Mouse (Mus musculus) lung, adult 18-20 months (tissue): Measurements from ENCODE around the gene Gm10961.

Experiments
- DNase-seq, 2 experiments: peaks; one replicate each; pipeline ENCODE4 v3.0.0; 2022; ENCODE audit warnings: mixed read lengths in 2 of 2

Gene Gm10961

DNA sequence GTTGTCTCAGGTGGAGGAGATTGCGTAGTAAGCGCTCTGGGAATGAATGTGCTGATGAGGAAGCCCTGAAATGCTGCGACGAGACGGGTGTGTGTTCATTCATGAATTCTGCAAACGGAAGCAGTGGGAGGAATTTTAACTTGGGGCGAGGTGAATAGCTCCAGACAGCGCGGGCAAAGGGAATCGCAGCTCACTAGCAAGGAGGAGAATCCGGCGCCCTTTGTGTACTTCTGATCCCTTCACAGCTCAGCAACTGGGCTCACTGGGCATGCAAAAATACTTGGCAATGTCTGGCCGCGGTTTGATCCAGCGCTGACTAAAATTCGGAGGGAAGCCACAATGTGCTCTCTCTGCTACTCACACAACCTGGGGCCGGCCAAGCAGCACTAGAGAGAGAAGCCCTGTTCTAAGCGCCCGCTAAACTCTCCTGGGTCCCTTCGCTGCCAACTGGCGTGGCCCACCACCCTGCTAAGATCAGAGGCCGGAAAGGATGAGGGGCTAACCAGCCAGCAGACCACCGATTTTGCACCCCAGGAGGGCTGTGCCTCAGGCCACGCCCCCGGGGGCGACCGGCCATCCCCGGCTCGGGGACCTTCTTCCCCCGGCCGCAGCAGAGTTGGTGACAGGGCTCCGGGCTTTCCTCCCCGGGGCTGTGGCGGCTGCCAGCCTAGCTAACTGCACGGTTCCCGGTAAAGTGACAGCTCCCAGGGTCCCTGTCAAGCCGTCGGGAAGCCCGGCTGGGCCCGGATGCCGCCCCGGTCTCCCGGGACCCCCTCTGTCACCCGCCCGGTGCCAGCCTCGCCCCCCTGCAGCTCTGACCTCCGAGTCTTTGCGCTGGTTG, at the start of gene Gm10961:
Gene Gm10961, plus strand, starts transcription at position 641 of the 841 bp plus-strand sequence.
- peak; percentile 20 to 22 for DNase-seq

DNA sequence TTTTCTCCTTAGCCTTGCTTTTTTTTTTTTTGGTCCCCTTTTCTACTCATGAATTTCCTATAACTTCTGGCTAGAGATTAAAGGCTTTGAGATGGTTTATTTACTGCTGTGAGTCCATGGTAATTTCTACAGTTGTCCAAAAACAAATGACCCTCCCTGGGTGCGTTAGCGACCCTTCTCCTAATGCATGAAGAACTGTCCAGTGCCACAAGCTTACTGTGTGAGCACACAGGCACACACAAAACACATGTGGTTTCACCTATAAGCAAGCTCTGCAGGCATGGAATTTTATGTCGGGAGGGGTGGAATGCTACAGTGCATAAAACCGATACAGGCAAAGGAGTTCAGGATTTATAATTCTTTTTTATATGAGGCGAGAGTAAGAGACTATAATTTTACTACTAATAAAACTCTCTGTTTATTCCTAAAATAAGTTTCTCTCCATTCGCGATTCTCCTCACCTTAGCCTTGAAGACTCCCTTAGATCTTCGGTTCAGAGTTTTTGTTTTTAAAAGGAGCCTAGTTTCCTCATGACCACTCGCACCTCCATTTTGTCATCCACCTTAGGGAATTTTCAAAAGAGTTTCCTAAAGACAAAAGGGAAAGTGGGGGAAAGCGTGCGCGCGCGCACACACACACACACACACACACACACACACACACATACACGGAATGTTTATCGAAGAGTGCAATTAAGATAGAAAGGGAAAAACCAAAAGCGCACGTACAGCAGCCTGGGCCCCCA, 48.8 kb upstream of the Gm10961 start:
- DNase-seq = no peak

DNA sequence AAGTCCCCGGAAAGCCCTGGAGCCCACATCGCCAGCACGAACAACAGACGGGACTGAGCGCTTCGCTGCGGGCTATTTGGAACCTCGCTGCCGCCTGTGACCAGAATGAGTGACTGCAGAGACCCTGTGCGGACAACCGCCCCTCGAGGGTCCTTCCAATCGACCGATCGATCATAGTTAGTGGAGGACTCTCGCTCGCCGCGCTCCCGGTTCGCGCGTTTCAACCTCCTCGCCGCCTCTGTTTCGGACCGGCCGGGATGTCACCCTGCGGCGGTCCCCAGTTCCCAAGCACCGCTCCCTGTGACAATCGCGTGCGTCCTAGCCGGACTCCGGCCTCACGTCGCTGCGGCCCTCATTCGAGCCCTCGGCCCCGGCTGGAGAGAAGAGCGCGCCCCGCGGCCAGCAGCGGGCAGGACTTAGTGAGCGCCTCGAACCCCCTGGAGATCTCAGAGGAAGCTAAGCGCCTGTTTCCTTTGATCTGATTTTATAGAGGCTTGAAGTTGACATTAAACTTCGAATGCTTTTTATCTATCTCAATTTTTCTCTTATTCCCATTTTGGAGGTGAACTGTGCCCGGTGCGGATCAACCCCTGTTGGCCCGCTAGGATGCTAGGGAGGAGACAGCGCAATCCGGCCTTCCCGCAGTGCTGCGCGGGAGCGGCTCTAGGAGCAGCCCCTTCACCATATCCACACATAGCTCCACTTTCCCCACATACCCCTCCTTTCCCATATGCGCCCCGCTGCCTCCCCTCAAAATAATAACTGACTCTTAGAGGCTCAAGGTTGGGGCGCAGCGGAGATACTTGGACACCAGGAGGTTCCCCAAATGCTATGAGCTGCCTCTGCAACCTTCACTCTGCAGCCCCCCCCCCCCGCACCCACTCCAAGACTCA, 48.0 kb upstream of the Gm10961 start:
- DNase-seq = no peak

DNA sequence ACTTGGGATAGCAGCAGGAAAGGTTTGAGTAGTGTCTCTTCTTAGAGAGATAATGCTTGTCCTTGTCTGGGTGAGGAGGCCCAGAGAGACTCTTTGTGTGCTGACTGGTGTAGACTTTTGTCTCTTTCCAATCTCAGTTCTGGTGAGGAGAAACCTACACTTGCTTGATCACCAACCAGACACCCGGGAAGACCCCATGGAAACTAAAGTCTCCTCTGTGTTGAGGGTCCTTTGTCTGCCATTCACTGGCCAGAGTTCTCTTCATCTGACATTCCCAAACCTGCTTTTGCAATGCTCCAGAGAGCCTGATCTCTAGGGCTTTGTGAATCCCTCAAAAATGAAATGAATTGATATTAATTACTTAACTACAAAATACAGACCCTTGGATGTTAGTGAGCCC, 47.2 kb upstream of the Gm10961 start:
- DNase-seq = no peak

DNA sequence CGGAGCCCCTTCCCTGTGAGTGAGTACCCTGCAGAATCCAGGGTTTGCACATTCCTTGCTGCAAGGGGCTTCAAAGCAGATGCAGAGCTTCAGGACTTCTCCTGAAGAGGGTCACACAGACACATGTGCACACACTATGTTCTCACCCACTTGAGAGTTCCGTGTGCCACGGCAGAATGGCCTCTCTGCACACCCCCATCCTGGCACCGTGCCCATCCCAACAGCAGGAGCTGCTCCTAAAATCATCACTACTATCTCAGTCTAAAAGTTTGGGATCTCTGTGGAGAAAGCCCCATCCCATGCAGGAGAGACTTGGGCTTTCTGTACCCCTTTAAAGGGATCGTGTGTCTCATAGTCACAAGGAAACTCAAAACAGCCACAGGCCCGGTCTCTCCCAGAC, 44.6 kb upstream of the Gm10961 start:
- DNase-seq = no peak

DNA sequence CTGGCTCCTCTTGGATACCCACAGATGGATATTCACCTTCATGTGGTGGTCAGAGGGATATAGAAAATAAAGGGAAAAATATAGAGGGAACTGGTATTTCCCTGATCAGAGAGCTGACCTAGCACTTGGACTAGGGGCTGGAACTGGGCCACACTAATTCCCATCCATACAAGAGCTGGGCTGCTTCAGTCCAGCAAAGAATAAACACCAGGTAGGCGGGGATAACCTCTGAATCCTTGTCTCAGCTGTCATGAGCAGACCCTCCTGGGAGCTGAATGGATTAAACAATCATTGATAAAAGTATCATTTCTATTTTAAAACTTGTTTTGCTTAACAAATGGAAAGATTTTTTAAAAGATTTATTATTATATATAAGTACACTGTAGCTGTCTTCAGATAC, 39.5 kb upstream of the Gm10961 start:
- no peak for DNase-seq

DNA sequence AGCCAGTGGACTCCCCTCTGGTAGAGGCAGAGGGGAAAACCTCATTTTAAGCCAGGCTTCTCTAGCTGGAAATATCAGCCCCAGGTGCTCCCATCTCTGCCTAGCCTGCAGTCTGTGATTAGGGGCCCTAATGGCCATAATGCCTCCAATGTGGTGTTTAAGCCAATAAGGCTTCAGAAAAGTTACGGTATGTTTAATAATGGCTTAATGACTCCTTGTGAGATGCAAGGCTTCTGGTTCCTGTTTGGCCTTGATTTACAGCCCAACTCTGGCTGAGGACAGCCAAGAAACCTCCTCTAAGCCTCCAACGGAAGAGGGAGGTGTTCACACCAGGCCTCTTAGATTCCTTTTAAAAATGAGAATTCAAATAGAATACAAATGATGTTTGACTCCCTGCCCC, 37.5 kb upstream of the Gm10961 start:
- DNase-seq = no peak

DNA sequence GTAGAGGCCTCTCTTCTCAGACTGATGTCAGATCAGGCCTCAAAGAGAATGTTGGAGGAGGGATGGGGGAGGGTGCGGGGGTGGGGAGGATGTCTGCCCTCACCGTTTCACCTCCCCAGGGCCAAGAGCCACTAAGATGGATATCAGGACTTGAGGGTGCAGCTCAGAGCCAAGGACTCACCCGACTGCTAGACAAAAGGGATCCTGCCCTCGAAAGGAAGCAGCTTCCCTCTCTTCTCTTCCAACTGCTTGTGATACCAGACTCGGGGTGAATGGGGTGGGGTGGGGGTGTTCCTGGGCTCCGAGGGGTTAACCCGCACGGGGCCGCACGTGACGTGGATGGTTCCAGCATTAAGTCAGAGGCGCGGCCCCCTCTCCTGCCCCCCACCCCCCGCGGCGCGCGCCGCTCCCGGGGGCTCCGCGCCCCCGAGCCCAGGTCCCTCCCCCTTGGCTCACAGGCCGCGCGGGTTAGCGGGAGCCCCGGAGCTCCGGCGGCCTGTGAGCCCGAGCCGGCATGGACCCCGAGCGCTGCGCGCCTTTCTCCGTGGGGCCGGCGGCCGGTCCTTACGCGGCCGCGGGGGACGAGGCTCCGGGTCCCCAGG, 36.4 kb upstream of the Gm10961 start, which contains the start of gene Alx3:
Gene Alx3, plus strand, starts transcription at position 370 of the 602 bp plus-strand sequence.
- no peak for DNase-seq

DNA sequence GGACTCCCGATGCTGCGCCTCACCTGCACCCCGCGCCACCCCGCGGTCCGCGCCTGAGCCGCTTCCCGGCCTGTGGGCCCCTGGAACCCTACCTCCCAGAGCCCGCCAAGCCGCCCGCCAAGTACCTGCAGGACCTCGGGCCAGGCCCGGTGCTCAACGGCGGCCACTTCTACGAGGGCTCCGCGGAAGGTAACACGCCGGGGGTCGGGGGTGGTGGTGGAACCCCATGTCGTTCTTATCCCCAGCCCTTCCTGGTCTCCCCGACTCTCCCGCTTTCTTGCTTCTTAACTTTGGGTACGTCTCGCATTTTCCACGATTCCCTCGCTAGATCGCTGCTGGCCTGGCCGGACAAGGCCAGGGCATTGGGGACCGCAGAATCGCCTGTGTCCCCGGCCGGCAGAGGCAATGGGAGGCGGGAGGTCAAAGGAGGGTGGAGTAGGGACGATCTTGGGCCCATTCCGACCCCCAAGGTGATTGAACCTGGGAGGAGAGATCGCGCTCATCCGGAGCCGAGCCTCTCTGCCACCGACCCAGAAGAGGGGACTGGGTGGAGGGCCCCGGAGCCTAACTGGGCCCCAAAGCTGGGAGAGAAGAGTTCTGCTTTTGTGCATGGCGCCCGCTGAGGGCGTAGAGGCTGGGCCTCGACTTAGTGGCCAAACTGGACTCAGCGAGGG, 35.7 kb upstream of the Gm10961 start:
- DNase-seq = no peak

DNA sequence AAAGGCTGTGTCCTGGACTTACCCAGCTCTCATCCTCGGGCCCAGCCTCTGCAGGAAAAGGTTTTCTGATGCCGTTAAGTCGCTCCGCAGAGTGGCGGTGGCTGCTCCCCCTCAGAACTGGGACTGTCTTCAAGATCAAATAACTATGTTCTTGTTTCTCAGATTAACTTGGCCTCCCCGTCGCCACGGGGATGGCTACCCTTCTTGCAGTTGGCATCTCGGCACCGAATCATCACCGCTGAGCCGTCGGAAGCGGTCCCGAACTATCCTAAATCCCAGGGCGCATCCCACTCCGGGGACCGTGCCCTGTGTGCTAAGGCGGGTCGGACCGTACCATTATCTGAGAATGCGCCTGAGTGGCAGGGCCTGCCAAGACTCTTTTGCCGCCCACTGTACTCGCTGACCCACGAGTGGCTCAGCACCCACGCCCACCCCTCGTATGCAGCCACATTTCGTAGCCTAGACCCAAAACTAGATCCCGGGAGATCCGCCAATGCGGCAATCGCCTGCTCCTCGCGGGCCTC, 35.1 kb upstream of the Gm10961 start:
- peak in 1 of 2 experiments; percentile 1 for DNase-seq

DNA sequence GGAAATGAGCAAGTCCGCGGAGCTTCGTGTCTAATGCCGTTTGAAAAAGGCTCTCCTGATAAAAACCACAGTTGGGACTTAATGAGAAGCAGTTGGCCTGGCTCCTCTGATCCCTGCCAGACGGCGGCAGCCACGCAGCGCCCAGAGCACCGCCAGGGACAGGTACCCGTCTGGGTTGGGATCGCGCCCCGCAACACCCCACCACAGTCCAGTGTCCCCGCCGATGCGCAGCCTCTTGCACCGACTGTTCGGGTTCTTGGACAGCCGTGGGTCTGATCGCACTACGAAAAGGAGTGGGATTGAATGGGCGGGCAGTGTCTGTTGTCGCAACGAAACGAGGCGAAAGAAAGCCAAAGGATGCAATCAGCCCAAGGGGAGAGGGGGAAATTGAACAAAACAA, 34.6 kb upstream of the Gm10961 start:
- DNase-seq = no peak

DNA sequence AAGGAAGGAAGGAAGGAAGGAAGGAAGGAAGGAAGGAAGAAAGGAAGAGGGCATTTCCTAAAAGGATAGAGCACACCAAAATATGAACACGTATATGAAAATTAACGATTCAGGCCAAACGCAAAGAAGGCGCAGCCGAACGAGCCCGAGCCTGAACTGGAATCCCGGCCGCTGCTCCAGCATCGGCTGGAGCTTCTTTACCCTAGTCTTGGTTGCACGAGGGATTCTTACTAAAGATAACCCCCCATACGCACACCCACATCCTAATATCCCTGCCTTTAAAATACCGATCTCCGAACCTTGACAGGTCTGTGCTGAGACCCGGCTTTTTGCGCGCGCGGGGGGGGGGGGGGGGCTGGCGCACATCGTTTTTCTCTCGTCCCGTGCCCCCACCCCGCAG, 34.0 kb upstream of the Gm10961 start:
- no peak for DNase-seq

DNA sequence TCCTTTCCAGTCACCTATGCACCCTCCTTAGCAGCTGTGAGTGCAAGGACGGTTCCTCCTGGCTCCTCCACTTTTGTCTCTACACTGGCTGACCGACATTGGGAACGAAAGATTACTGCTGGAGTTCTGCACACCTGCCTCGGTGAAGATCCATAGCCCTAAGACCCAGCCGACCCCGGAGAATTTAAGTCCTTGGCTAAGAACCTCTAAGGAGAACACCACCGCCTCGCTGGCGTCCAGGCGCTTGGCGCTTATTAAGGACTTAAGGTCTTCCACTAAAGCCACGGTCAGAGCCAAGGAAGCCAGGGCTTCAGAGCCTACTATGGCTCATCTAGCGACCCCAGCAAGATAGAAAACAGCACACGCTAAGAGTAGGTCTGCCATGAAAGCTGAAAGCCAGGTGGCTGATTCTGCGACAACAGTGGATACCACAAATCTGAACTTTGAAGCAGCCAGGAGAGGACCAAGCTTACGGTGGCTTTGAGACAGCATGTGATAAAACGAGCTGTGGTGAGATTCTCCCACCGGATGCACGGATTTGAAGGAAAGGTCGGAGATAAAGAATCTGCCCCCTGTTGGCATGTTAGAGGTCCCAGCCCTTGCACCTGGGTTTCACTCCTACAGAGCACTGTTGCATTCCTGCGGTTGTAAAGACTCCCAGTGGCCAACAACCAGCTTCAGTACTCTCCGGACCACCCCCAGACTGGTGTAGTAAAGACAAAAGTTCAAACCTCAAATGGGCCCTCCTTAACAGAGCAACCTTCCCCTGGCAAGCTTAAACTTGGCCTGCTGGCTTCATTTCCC, 33.3 kb upstream of the Gm10961 start:
- DNase-seq = no peak

DNA sequence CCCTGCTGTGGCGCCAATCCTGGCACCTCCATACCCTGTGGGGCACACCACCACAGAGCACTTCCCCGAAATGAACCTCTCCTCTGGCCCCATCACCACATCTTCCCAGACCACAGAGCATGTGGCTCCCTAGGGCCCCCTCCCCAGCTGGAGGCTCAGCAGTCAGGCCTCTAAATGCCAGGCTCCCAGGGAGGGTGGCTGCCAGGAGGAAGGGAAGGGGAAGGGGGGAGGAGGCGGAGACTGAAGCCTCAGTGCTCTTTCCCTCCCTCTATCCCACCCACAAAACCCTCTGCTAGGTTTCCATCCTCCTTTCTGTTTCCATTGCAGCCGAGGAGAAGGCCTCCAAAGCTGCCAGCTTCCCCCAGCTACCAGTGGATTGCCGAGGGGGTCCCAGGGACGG, 31.0 kb upstream of the Gm10961 start:
- DNase-seq = no peak

DNA sequence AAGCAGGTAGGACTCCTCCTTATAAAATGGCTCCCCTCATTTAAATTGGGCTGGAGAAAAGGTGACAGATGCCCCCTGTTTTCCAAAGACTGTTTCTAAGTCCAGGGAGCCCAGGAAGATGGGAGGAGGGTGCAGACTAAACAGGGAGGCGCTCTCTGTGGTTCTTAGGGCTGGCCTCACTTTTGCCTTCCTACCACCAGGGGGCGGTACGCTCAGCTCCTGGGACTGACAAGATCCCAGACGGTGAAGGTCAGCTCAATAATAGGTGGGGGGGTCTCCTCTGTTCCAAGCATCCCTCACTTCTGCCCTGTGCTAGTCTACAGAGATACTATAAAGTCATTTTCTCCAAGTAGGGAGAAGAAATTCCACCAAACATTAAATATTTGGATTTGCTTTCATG, 25.8 kb upstream of the Gm10961 start:
- DNase-seq = peak; percentile 35 to 52

DNA sequence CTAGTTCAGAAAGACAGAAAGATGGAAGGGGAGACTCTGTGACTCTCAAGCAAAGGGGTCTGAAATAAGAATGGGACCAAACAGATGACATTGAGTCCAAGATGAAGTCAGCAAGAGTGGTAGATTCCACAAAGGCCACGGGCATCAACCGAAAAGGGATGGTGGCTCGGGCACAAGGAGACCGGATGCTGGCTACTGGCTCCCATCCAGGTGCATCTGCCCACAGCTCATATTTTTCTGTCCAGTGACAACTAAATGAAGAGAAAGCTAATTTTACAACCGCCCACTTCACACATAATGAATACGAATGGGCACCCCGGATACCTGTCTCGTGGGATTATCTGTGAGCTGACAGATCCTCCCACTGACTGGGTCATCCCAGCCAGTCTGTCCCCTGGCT, 23.9 kb upstream of the Gm10961 start:
- DNase-seq = no peak

DNA sequence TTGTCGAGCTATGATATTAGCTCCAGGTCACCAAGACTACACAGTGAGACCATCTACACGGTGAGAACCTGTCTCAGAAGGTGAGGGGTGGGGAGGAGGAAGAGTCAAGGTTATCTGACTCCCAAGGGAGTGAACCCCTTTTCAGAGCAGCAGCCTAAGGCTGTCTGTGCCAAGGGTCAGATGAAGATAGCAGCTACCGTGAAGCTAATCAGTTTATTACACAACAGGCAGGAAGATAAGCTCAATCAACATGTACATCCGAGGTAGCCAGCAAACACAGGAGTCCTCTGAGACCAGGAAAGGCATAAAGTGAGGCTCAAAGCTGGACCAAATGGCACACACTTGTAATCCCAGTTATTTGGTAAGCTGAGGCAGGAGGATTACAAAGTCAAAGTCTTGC, 22.3 kb upstream of the Gm10961 start:
- DNase-seq = no peak

DNA sequence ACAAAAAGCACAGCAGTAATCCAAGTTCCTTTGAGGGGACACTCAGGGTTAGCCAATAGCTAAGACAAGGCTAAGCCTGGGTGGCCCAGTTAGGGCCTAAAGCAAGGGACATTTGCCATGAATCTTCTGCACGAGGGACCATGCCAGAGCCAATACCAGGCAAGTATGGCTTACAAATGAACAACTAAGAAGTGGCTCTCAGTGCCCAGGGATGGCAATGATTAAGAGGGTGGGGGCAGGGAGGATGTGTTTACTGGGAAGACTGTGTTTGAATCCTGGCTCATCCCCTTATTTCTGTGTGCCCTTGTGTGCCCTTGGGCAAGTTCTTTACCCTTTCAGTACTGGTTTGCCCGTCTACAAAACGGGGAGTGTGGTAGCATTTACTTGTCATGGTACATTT, 21.7 kb upstream of the Gm10961 start:
- no peak for DNase-seq

DNA sequence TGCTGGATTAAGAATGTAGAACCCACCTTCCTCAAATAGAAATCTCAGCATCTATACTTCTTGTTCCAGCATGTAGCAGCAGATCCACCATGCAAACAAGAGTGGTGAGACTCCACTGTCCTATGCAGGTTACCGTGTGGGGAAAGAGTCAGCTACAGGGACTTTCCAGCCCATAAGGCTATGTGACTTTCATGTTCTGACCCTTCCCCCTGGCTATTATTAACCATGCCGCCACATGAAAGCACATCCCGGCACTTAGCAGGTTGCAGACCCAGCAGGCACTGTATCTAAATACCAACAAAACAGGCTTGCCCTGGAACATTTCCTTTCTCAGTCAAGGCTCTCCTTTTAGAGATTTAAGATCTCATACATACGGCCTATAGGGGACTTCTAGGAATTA, 19.7 kb upstream of the Gm10961 start:
- no peak for DNase-seq

DNA sequence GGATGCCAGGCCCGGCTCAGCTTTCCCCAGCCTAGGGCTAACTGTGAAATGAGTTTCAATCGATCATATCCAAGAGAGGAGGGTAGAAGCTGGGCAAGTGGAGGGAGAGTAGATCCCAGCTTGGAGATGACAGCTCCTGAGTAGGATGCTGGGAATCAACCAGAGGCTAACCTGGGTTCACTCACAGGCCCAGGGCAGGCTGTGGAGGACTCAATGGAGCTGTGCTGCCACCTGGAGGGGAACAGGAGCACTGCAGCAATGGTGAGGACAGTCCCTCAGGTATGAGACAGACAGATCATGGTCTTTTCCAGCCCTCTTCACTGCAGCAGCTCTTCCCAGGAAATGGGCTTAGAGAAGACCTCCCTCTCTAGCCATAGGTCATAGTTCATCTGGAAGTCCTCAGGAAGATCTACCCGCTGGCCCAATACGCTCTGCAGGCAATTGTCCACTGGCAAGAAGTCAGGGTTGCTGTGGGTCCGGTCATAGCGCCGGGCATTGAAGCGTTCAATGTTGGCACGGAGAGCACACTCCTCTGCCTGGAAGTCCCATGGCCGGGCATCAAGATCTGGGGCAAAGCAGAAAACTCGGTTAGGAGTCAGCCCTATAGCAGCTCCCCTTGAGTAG, 18.1 kb upstream of the Gm10961 start:
- DNase-seq = peak; percentile 33 to 46

DNA sequence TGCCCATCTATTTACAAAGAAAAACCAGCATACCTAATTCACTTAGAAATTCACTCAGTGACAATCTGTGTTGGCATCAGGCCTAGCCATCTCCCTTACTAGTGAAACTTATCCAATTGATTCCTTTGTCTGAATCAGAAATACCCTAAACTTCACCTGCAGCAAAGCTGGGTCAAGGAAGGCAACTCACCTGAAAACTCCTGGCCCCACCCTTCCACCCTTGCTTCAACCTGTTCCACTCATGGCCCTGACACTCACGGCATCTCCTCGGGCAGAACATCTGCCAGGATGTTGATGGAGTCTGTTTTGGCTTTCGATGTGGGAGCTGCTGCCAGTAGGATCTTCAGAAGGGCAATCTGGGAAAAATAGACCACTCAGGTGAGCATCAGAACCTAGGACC, 13.3 kb upstream of the Gm10961 start:
- no peak for DNase-seq
